Mouse (Mus musculus): ENCODE measurements around the gene Tspan32. TPM values are rescaled to one million over a fixed set of nuclear protein-coding genes. Genes with fewer than 3 reads are reported as not detected.

Tspan32 gene
- polyA plus RNA-seq, 1 experiment from 2014 or later, result 19.5 TPM

DNA sequence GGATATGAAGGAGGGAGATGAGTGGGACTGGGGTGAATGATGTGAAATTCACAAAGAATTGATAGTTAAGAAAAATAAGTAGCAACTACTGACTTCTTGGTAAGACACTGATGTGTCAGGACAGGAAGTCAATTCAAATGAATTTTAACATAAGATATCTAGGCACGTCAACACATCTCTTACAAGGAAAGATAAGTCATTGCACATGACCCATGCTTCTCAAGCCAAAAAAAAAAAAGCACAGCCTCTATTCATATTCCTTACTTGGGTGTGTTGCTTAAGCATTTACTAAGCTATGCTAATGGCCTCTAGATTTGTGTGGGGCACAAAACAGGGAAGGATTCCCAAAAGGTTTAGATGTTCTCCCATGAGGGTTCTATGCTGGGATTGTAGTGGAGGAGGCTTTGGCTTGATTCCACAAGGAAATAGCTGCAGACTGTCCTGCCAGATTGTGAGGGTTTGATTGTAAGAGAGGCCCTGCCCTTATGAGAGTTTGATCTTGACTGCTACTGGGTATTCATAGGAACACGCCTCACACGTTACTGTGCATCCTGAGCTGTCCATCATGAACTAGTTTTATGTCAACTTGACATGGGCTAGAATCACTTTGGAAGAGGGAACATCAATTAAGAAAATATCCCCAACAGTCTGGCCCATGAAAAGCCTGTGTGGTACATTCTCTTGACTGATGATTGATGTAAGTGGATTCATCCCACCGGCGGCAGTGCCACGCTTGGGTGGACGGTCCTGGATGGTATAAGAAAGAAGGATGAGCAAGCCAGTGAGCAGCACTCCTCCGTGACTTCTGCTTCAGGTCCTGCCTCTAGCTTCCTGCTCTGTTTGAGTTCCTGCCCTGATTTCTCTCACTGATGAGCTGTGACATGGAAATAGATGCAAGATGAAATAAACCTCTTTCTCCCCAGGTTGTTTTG lies 29.9 kb downstream of the Tspan32 start:
- no peak overlapping the region for H3K9ac ChIP-seq (ENCODE audit: low read depth, low read length)
- no peaks in the 10 kb centered on the region for H3K27me3 ChIP-seq (ENCODE audit: control insufficient read depth, insufficient read depth, low read length)
- H3K4me3 ChIP-seq (ENCODE audit: low read depth, low read length), result no peak overlapping the region
- no peak overlapping the region for H3K27ac ChIP-seq (ENCODE audit: low read depth, low read length)
- no peak for ATAC-seq (replicated peaks; ENCODE audit: insufficient number of reproducible peaks, low FRiP score, low TSS enrichment)
- H3K9me3 ChIP-seq (replicated peaks; ENCODE audit: control insufficient read depth, low read length), result no peaks in the 10 kb centered on the region
- H3K4me2 ChIP-seq, result no peak overlapping the region
- WGBS (ENCODE audit: insufficient replicate concordance), result 77% methylated on average over 8 of the region's 8 CpGs
- H3K4me1 ChIP-seq (ENCODE audit: control insufficient read depth, insufficient read depth, low read length), result 0 out of 2 replicates have a peak, but pooled peaks cover 6% of the 10 kb centered on the region
- no peaks in the 10 kb centered on the region for H3K36me3 ChIP-seq (ENCODE audit: control insufficient read depth, insufficient read depth, low read length)

GRCm38 (mm10) chr7:143036787-143037186 lies 31.9 kb downstream of the Tspan32 start:
- Histone ChIP-seq H3K4me3 (ENCODE audit: low read depth, low read length) (no peak overlapping the region), H3K9me3 (replicated peaks; ENCODE audit: control insufficient read depth, low read length) (no peaks in the 10 kb centered on the region), H3K27me3 (ENCODE audit: control insufficient read depth, insufficient read depth, low read length) (no peaks in the 10 kb centered on the region), H3K4me1 (ENCODE audit: control insufficient read depth, insufficient read depth, low read length) (peaks cover 10% of the 10 kb centered on the region), H3K4me2 (no peak overlapping the region), H3K27ac (ENCODE audit: low read depth, low read length) (no peak overlapping the region), H3K36me3 (ENCODE audit: control insufficient read depth, insufficient read depth, low read length) (no peaks in the 10 kb centered on the region), H3K9ac (ENCODE audit: low read depth, low read length) (no peak overlapping the region)
- no peak for ATAC-seq (replicated peaks; ENCODE audit: insufficient number of reproducible peaks, low FRiP score, low TSS enrichment)
- 74% methylated on average over 3 of the region's 3 CpGs for WGBS (ENCODE audit: insufficient replicate concordance)

GRCm38 (mm10) chr7:143037306-143037705 lies 32.5 kb downstream of the Tspan32 start:
- no peak overlapping the region for H3K4me2 ChIP-seq
- WGBS (ENCODE audit: insufficient replicate concordance), result 83% methylated on average over 4 of the region's 4 CpGs
- no peaks in the 10 kb centered on the region for H3K9me3 ChIP-seq (replicated peaks; ENCODE audit: control insufficient read depth, low read length)
- H3K9ac ChIP-seq (ENCODE audit: low read depth, low read length), result no peak overlapping the region
- no peak overlapping the region for H3K4me3 ChIP-seq (ENCODE audit: low read depth, low read length)
- no peak overlapping the region for H3K27ac ChIP-seq (ENCODE audit: low read depth, low read length)
- no peak for ATAC-seq (replicated peaks; ENCODE audit: insufficient number of reproducible peaks, low FRiP score, low TSS enrichment)
- no peaks in the 10 kb centered on the region for H3K27me3 ChIP-seq (ENCODE audit: control insufficient read depth, insufficient read depth, low read length)
- no peaks in the 10 kb centered on the region for H3K36me3 ChIP-seq (ENCODE audit: control insufficient read depth, insufficient read depth, low read length)
- H3K4me1 ChIP-seq (ENCODE audit: control insufficient read depth, insufficient read depth, low read length), result peaks cover 12% of the 10 kb centered on the region

GRCm38 (mm10) chr7:143038174-143038931 lies 33.5 kb downstream of the Tspan32 start:
- Histone ChIP-seq H3K36me3 (ENCODE audit: control insufficient read depth, insufficient read depth, low read length) (no peaks in the 10 kb centered on the region), H3K9ac (ENCODE audit: low read depth, low read length) (no peak overlapping the region), H3K27me3 (ENCODE audit: control insufficient read depth, insufficient read depth, low read length) (no peaks in the 10 kb centered on the region), H3K9me3 (replicated peaks; ENCODE audit: control insufficient read depth, low read length) (no peaks in the 10 kb centered on the region), H3K4me2 (no peak overlapping the region), H3K4me3 (ENCODE audit: low read depth, low read length) (no peak overlapping the region), H3K4me1 (ENCODE audit: control insufficient read depth, insufficient read depth, low read length) (peaks cover 15% of the 10 kb centered on the region), H3K27ac (ENCODE audit: low read depth, low read length) (no peak overlapping the region)
- no peak for ATAC-seq (replicated peaks; ENCODE audit: insufficient number of reproducible peaks, low FRiP score, low TSS enrichment)
- WGBS (ENCODE audit: insufficient replicate concordance), result 82% methylated on average over 3 of the region's 3 CpGs

GRCm38 (mm10) chr7:143040561-143040960 lies 35.7 kb downstream of the Tspan32 start:
- WGBS (ENCODE audit: insufficient replicate concordance), result 91% methylated on average over 3 of the region's 3 CpGs
- H3K9ac ChIP-seq (ENCODE audit: low read depth, low read length), result no peak overlapping the region
- no peak overlapping the region for H3K27ac ChIP-seq (ENCODE audit: low read depth, low read length)
- H3K4me3 ChIP-seq (ENCODE audit: low read depth, low read length), result no peak overlapping the region
- no peak for ATAC-seq (replicated peaks; ENCODE audit: insufficient number of reproducible peaks, low FRiP score, low TSS enrichment)
- H3K4me2 ChIP-seq, result no peak overlapping the region
- no peaks in the 10 kb centered on the region for H3K36me3 ChIP-seq (ENCODE audit: control insufficient read depth, insufficient read depth, low read length)
- H3K4me1 ChIP-seq (ENCODE audit: control insufficient read depth, insufficient read depth, low read length), result peaks cover 15% of the 10 kb centered on the region
- 0 out of 2 replicates have a peak, but pooled peaks cover 2% of the 10 kb centered on the region for H3K9me3 ChIP-seq (replicated peaks; ENCODE audit: control insufficient read depth, low read length)
- H3K27me3 ChIP-seq (ENCODE audit: control insufficient read depth, insufficient read depth, low read length), result no peaks in the 10 kb centered on the region

GRCm38 (mm10) chr7:143041138-143041822 lies 36.4 kb downstream of the Tspan32 start:
- Histone ChIP-seq H3K4me2 (no peak overlapping the region), H3K27me3 (ENCODE audit: control insufficient read depth, insufficient read depth, low read length) (no peaks in the 10 kb centered on the region), H3K4me3 (ENCODE audit: low read depth, low read length) (no peak overlapping the region), H3K27ac (ENCODE audit: low read depth, low read length) (peak overlapping the region; percentile 70), H3K36me3 (ENCODE audit: control insufficient read depth, insufficient read depth, low read length) (no peaks in the 10 kb centered on the region), H3K4me1 (ENCODE audit: control insufficient read depth, insufficient read depth, low read length) (peaks cover 15% of the 10 kb centered on the region), H3K9ac (ENCODE audit: low read depth, low read length) (no peak overlapping the region; the same call in 1 of the 2 replicates), H3K9me3 (replicated peaks; ENCODE audit: control insufficient read depth, low read length) (0 out of 2 replicates have a peak, but pooled peaks cover 2% of the 10 kb centered on the region)
- 70% methylated on average over 3 of the region's 3 CpGs for WGBS (ENCODE audit: insufficient replicate concordance)
- no peak for ATAC-seq (replicated peaks; ENCODE audit: insufficient number of reproducible peaks, low FRiP score, low TSS enrichment)

DNA sequence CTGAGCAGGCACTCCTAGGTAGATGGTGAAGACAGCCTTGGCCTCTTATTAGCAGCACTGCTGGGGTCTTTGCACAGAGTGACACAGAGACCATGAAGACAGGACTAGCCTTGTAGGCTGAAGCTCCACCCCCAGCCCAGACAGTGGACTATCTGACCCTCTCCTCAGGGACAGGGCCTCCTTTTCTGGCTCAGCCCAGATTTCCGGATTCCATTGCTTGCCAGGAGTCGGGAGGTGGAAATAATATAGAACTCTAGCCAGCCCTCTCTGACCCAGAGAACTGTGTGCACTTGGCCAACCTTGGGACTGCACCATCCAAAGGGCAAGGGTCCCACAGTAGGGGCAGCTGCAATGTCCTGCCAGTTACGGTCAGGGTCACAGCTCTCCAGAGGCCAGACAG lies 37.2 kb downstream of the Tspan32 start:
- peak overlapping the region; percentile 70 for H3K27ac ChIP-seq (ENCODE audit: low read depth, low read length)
- no peaks in the 10 kb centered on the region for H3K27me3 ChIP-seq (ENCODE audit: control insufficient read depth, insufficient read depth, low read length)
- H3K36me3 ChIP-seq (ENCODE audit: control insufficient read depth, insufficient read depth, low read length), result no peaks in the 10 kb centered on the region
- WGBS (ENCODE audit: insufficient replicate concordance), result 48% methylated on average over 3 of the region's 3 CpGs
- peak; percentile 65 for ATAC-seq (replicated peaks; ENCODE audit: insufficient number of reproducible peaks, low FRiP score, low TSS enrichment)
- no peak overlapping the region for H3K4me3 ChIP-seq (ENCODE audit: low read depth, low read length)
- no peak overlapping the region for H3K9ac ChIP-seq (ENCODE audit: low read depth, low read length)
- no peak overlapping the region for H3K4me2 ChIP-seq
- H3K9me3 ChIP-seq (replicated peaks; ENCODE audit: control insufficient read depth, low read length), result 0 out of 2 replicates have a peak, but pooled peaks cover 2% of the 10 kb centered on the region
- H3K4me1 ChIP-seq (ENCODE audit: control insufficient read depth, insufficient read depth, low read length), result peaks cover 15% of the 10 kb centered on the region

DNA sequence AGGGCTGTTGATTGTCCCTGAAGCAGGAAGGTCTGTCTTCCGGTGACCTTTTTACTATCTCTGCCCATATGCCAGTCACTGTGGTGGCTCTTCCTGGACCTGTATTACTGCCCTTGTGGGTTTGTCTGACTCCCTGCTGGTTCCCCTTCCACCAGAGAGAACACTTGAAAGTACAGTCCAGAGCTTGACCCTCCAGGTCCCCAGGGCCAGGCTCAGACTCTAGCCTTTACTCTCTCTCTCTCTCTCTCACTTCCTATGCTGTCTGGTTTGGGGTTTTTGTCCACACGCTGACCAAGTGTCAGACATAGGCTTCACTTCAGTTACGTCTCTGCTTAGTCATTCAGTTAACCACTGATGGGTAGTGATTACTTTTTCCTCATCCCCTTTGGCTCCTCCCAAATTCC lies 38.1 kb downstream of the Tspan32 start:
- no peak for ATAC-seq (replicated peaks; ENCODE audit: insufficient number of reproducible peaks, low FRiP score, low TSS enrichment)
- 59% methylated on average over 3 of the region's 3 CpGs for WGBS (ENCODE audit: insufficient replicate concordance)
- peak overlapping the region; percentile 47 for H3K27ac ChIP-seq (ENCODE audit: low read depth, low read length)

More for the DNA sequence above, 38.1 kb downstream of the Tspan32 start:
- H3K27me3 ChIP-seq (ENCODE audit: control insufficient read depth, insufficient read depth, low read length), result no peaks in the 10 kb centered on the region
- no peak overlapping the region for H3K4me2 ChIP-seq
- H3K36me3 ChIP-seq (ENCODE audit: control insufficient read depth, insufficient read depth, low read length), result no peaks in the 10 kb centered on the region
- H3K9me3 ChIP-seq (replicated peaks; ENCODE audit: control insufficient read depth, low read length), result 0 out of 2 replicates have a peak, but pooled peaks cover 2% of the 10 kb centered on the region
- no peak overlapping the region for H3K9ac ChIP-seq (ENCODE audit: low read depth, low read length)
- peaks cover 15% of the 10 kb centered on the region for H3K4me1 ChIP-seq (ENCODE audit: control insufficient read depth, insufficient read depth, low read length)
- H3K4me3 ChIP-seq (ENCODE audit: low read depth, low read length), result no peak overlapping the region

All from heart, embryonic 11.5 days (tissue).